Mouse (Mus musculus): ENCODE results near the gene Meaf6. TPM values are rescaled to one million over a fixed set of nuclear protein-coding genes. Genes with fewer than 3 reads are reported as not detected.

The Meaf6 gene
- polyA plus RNA-seq, 1 experiment: 72.3 TPM

GRCm38 (mm10) chr4:125125361-125125921 is 40.5 kb downstream of the Meaf6 start:
- TF ChIP-seq GATA1 (IDR thresholded peaks at IDR 0.05; ENCODE audit: low read length): no peak

GRCm38 (mm10) chr4:125126186-125126585 is 41.3 kb downstream of the Meaf6 start:
- no peak for TF ChIP-seq GATA1 (IDR thresholded peaks at IDR 0.05; ENCODE audit: low read length)

GRCm38 (mm10) chr4:125126761-125127160 is 41.8 kb downstream of the Meaf6 start:
- TF ChIP-seq GATA1 (IDR thresholded peaks at IDR 0.05; ENCODE audit: low read length): no peak

- no peak for TF ChIP-seq GATA1 (IDR thresholded peaks at IDR 0.05; ENCODE audit: low read length)
These were observed 42.6 kb downstream of the Meaf6 start, which contains the start of gene Zc3h12a for GRCm38 (mm10) chr4:125127305-125128084. Zc3h12a (minus strand) TSS chr4:125127840.

GRCm38 (mm10) chr4:125131493-125131892 is 46.6 kb downstream of the Meaf6 start:
- TF ChIP-seq GATA1 (IDR thresholded peaks at IDR 0.05; ENCODE audit: low read length): no peak

GRCm38 (mm10) chr4:125132394-125132793 is 47.5 kb downstream of the Meaf6 start:
- no peak for TF ChIP-seq GATA1 (IDR thresholded peaks at IDR 0.05; ENCODE audit: low read length)

- no peak for TF ChIP-seq GATA1 (IDR thresholded peaks at IDR 0.05; ENCODE audit: low read length)
These were observed 49.3 kb downstream of the Meaf6 start for GRCm38 (mm10) chr4:125134192-125134591.

- TF ChIP-seq GATA1 (IDR thresholded peaks at IDR 0.05; ENCODE audit: low read length): no peak
These were observed 49.7 kb downstream of the Meaf6 start for GRCm38 (mm10) chr4:125134631-125135030.

- TF ChIP-seq GATA1 (IDR thresholded peaks at IDR 0.05; ENCODE audit: low read length): no peak
These were observed 50.3 kb downstream of the Meaf6 start for GRCm38 (mm10) chr4:125135076-125135855.

- no peak for TF ChIP-seq GATA1 (IDR thresholded peaks at IDR 0.05; ENCODE audit: low read length)
These were observed 51.5 kb downstream of the Meaf6 start for GRCm38 (mm10) chr4:125136303-125136888.

- no peak for TF ChIP-seq GATA1 (IDR thresholded peaks at IDR 0.05; ENCODE audit: low read length)
These were observed 53.4 kb downstream of the Meaf6 start for GRCm38 (mm10) chr4:125138321-125138720.

- TF ChIP-seq GATA1 (IDR thresholded peaks at IDR 0.05; ENCODE audit: low read length): no peak
These were observed 59.3 kb downstream of the Meaf6 start for GRCm38 (mm10) chr4:125144211-125144610.

- no peak for TF ChIP-seq GATA1 (IDR thresholded peaks at IDR 0.05; ENCODE audit: low read length)
These were observed 59.7 kb downstream of the Meaf6 start for GRCm38 (mm10) chr4:125144627-125145026.

GRCm38 (mm10) chr4:125145213-125145612 is 60.3 kb downstream of the Meaf6 start:
- TF ChIP-seq GATA1 (IDR thresholded peaks at IDR 0.05; ENCODE audit: low read length): no peak

- TF ChIP-seq GATA1 (IDR thresholded peaks at IDR 0.05; ENCODE audit: low read length): no peak
These were observed 63.0 kb downstream of the Meaf6 start for GRCm38 (mm10) chr4:125147970-125148369.

- no peak for TF ChIP-seq GATA1 (IDR thresholded peaks at IDR 0.05; ENCODE audit: low read length)
These were observed 64.5 kb downstream of the Meaf6 start for GRCm38 (mm10) chr4:125149460-125149859.

All from G1E-ER4 (cell line).